Mouse (Mus musculus) heart, adult 8-10 months (tissue): ENCODE results near the gene Gcgr. TPM values are rescaled to one million over a fixed set of nuclear protein-coding genes. Genes with fewer than 3 reads are reported as not detected.
"Not testable (repeated sequence)": the region's sequence is repeated elsewhere in the genome, so short reads cannot be mapped to it uniquely, and the experiment has no call there.

ENCODE experiments used
- DNase-seq: peaks from one replicate; pipeline ENCODE4 v3.0.0; 2022; ENCODE audit warnings: low spot score
- total RNA-seq, 4 experiments: library from RNA; stranded (reverse); gene quantifications; 2 replicates each; pipeline ENCODE4 v1.2.4; 2022

The Gcgr gene
- total RNA-seq, 4 experiments from 2014 or later, result 0.69 to 1.0 (median 0.78) TPM

DNA sequence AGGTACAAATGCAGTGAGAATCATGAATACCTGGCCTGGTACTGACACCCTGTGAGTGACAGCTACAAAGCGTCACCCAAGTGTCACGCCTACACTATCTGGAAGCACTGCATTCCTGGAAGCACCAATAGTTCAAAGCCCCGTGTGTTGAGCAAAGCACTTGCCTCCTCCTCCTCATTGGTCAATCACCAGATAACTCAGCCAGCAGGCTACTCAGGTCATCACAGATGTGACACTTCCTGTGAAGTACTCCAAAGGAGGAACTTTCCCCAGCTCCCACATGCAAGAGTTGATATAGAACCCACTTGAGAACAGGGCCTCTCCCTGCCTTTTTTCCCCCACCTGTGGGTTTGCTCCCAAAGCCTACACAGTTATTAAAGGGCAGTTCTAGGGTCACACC is 40.6 kb downstream of the Gcgr start:
- DNase-seq, result no peak

DNA sequence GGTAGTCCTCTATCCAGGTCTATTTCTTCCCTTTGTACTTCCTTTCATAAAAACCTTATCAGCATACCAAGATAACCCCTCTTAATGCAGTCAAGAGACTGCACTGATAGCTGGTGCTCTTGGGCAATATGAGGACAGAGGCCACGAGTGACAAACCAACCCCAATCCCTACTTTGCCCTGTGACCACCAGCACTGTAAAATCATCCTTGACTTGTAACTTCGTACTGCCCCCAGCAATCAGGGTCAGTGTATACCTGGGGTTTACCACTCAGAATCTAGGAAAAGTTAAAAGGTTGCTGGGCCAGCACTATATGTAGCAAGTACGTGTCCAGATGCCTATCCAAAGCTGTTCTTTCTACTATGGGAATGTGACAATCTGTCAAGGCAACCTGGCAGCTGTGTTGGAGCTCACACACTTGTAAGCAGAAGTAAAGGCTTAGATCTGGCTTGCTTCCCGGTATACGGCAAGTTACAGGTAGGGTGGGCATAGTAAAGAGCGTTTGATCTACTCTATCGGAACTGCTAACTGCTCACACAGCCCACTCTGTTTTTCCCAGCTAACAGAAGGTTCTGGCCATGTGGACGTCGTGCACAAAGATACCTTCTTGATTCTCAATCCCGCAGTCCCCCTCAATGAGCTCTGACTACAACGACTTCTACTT is 41.4 kb downstream of the Gcgr start:
- DNase-seq, result no peak

DNA sequence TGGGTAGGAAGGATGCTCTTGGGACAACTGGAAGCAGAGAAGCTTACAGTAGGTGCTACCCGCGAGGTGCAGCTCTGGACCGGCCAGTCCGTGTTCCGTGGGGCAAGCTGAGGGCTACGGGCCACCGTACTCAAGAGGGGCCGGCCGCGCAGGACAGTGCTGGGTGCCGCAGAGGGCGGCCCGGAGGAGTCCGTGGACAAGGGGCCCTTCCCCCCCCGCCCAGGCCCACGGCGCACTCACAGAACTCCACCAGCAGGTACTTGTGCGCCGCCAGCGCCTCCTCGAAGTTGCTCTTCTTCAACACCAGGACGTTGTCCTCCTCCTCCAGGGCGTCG is 41.9 kb downstream of the Gcgr start:
- no peak for DNase-seq

DNA sequence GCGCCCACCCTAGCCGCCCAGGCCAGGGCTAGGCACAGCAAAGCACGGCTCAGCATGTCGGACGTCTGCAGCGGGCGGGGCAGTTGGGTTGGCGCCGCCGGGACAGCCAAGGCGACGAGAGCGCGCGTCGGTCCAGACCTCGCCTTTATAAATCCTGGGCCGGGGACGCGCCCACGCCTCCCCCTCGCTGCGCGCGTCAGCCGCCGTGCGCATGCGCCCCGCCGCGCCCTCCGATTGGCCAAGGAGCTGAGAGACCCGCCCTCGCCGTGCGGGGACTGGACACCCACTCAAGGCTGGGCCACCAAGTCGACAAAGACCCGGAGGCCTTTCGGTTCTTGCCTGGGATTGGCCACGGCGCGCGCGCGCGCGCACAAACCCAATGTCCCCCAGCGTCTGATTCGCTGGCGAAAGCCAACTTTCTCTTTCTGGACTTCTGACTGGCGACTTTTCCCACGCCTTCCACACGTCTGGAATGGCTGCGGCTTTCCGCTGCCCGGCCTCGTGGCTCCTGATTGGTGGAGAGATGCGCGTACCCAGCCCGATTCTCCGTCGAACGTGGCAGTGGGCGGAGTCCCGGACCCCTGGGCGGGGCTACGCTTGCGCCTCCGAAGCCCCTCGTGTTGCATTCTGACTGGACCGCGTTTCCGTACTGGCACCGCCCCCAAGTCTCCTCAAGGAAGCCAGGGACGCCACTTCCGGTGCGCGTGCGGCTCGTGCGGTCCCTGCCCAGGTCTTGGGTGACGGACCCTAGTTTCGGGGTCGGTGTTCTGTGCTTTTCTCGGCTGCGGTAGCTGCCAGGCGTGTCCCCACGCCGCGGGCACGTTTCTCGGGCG is 42.5 kb downstream of the Gcgr start, which contains the start of gene P4hb:
Gene P4hb, minus strand, starts transcription at position 502 of the 833 bp plus-strand sequence.
- peak; percentile 100 for DNase-seq

DNA sequence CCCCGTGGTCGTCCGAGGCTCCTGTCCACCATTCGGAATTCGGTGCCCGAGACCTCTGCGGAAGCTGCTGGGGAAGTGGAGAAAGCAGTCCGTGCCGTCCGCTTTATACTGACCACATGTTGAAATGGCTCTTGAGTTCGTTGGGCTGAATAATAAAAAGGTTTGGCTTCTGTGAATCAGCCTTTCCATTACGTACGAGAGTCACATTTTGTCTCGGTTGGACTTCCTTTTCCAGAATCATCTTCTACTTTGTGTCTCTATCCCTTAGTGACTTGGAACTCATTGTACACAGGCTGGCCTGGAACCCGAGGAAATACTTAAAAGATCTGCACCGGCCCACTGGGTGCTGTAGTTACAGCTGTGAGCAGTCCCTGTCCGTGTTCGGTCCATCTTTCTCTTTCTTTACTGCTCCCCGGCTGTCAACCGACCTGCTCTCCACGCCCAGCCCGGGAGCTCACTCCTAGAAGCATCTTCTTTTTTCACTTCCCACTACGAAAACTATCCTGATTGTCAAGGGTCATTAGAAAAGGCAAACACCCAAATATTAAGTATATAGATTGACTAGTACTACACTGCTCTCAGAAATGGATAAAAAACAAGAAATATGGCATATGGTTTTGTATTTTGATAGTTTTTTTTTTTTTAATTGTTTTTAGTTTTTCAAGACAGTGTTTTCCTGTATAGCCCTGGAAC is 43.2 kb downstream of the Gcgr start:
- no peak for DNase-seq

DNA sequence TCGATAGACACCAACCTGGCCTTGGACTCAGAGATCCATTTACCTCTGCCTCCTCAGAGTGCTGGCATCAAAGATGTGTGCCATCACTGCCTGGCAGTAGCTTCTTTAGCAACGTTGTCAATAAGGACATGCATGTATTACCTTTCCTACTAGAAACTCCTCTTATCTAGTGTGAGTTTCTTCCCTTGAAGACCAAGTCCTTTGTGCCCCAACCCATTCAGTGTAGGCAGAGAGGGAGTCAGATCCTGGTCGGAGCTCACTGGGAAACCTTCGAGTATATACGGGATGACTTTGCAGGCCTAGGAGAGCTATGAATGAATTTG is 43.7 kb downstream of the Gcgr start:
- no peak for DNase-seq

DNA sequence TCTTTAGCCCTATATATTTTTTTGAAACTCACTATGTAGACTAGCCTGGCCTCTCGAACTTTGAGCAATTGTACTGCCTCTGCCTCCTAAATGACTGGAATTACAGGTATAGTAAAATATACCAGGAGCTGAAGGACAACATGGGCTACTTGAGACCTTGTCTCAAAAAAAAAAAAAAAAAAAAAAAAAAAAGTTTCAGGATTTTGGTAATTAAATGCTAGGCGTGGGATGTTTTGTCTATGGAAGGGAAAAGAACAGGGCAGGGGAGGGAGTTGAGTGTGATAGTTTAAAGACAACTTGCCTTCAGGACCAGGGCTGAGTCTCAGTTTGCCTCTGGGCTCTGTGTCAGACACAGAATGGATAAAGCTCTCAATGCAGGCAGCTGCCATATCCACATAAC is 44.5 kb downstream of the Gcgr start:
- DNase-seq, result no peak

DNA sequence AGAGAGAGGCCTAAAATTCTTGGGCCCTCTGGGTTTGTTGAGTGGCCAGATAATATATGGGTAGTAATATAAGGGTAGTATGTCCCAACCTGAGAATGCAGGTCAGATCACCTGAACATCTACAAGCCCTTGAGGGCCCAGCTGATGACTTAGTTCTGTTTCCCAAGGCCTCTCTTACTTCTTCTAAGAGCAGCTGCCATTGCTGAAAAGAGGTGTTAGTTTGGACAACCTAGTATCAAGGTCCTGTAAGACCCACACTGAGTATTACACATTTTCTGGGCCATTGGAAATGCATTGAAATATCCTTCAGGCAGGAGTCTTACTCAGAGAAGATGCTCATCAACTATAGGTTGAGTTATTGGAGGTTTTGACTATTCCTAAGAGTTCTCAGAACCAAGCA is 45.4 kb downstream of the Gcgr start:
- DNase-seq, result no peak

DNA sequence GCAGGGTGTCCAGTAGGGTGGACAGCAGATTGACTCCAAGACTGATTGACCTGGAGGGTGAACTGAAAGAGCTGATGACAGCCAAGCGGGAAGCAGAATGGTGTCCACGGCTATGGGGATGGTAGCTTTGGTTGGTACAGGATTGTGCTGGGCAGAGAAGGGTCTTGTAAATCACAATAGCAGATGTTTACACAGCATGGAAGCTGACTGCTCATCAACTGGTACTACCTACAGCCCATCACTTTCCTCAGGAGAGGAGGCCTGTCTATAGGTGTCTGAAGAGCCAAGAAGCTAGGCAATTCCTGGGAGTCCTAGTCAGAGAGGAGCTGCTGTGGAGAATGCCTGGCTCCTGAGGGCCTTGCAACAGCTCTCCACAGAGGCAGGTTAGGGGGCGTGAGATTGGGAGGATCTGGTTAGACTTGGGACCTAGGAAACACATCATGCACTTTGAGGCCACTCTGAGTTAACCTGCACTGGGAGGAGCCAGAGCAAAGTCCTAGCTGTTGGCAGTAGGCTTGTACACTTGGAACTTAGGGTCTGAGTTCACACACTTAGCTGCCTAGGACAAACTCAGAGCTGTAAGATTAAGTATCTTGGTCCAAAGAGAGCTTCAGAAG is 46.0 kb downstream of the Gcgr start:
- no peak for DNase-seq

DNA sequence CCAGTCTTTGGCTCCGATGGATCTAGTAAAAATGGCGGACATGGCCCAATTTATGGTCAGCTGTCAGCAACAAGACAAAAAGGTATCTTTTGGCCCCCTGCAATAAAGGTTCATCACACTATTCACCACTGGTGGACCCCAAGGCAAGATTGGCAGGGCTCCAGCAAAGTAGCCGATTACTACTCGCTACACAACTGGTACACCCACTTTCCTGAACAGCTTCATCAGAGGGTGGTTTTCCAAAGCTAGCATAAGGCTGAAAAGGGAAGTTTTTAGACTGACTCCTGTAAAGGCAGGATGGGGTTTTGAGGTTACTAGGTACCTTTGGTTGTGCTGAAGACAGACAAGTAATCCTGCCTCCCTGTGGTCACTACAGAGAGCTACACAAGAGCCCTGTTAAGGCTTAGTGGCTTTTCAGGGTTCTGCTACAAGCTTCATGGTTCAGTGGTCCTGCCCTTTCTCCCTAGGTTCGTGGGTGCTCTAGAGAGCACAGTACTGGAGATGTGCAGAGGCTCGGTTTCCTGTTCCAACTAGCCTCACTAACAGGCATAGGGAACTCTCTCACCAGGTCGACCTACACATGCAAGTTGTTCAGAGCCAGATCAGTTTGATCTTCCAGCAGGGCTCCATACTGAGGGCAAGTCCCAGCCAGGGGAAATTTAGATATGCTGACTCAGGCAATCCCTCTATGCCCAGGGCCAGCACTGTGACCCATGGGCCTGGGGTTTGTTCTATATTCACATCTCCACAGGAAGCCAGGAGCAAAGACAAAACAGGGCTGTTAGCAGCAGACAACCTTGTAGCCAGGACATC is 46.9 kb downstream of the Gcgr start:
- DNase-seq, result no peak

DNA sequence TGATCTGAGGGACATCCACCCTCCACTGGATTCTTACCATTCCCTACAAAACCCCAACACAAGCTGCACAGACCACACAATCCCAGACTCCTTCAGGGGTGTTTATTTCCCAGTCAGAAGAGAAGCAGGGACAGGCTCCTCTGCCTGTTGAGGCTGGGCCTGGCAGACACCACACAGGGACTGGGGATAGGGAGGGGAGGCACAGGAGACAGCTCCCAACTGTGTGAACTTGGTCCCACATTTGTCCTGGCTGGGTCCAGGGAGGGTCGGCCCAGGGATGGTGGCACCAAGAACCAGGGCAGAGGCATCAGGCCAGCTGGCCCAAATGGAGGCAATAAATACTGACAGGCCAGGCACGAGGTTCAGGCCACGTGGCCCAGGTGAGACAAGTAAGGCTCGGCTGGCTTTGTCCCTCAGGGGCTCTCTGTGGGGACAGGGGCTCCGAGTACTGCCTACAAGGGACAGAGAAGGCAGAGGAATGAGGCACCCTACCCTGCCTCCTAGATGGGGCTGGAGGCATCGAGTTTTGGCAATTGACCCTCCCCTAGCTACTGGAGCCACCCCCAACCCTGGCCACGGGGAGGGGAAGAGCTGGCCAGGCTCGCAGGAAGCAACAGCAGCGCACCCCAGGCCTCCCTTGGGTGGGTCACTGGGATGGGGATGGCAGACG is 47.7 kb downstream of the Gcgr start:
- no peak for DNase-seq

DNA sequence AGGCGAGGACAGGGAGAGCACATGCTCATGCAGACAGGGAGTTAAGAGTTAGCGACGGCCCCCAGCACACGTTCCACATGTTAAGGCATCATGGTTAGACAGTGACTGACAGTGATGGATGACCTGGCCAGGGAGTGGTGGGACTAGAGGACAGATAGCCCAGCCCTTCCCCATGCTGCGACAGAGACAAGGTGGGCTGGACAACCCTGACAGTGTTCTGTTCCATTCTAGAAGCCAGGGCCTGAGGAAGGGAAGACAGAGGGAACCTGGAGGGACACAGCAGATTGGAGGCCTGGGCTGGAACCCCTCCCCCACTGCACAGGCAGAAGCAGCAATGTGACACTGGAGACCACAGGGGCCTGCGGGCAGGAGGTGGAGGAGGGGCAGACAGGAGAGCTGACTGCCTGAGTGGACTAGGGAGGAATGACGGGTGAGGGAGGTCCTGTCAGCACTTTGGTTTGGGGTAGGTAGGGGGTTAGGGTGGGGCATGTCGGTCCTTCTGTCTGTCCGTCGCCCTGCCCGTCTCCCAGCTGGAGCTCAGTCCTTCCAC is 48.3 kb downstream of the Gcgr start:
- DNase-seq, result no peak

DNA sequence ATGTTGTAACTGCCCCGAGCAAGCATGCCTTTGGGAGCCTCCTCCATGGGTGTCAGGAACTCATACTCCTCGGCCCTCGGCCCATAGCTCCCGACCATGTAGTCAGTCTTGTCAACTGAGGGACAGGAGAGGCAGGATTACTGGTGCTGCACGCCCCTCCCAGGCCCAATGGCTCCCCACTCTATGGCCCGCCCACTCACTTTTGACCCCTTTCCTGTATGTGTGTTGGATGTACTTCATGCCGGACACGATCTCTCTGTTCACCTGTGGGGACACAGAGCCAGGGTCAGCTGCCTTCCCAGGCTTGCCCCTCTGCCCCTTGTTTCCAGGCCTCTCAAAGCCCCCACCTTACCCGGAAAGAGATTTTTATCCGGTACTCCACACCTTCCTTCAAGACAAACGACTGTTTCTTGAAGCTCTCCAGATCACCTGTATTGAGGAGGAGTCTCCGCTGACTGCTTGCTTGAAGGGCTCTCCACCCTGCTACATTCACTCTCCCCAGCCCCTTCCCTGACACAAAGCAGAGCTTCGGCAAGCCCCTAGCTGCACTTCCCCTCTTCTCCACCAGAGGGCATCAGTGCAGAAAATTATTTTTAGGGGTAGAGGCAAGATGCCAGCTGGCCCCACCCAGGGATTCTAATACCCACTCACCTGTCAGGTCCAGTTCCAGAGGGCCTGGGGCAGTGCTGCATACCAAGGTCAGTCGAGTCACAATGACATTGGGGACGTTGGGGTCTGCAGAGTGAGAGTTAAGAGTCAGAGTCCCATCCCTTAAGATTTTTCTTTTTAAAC is 49.0 kb downstream of the Gcgr start:
- peak; percentile 77 for DNase-seq

DNA sequence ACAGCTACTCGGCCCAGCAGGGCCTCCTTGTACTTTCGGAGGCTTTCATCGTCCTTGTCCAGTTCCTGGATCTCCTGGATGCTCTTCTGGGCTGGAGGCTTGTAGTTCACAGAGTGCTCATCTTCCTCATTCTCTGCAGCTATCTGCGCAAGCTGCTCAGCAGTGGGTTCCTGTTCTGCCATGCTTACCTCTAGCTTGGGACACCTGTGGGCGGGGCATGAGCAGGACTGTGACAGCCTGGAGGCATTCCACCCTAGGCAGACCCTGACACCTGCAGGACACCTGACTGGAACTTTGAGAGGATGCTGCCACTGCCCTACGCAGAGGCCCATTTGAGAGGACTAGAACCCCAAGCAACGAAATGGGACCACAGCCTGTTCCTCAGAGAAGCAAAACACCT is 49.7 kb downstream of the Gcgr start:
- DNase-seq, result no peak

DNA sequence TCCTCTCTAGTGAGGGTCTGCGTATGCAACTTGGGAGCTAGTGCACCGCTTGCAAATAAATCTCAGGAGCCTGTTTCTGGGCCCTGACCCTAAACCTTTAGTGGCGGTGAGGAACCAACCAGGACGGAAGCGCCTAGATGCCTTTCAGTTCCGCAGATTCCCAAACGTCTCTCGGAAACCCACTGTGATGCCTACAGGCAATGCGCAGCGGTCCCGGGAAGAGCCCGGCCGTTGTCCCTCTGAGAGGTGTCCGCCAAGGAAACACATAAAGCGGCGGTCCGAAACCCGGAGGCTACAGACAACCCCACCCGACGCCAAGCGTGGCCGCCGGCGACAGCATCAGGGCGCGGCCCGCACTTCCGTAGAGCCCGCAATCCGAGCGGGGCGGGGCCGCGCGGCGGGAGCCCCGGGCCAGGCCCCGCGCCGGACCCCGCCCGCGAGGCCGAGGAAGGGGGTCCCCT is 50.4 kb downstream of the Gcgr start:
- no peak for DNase-seq

DNA sequence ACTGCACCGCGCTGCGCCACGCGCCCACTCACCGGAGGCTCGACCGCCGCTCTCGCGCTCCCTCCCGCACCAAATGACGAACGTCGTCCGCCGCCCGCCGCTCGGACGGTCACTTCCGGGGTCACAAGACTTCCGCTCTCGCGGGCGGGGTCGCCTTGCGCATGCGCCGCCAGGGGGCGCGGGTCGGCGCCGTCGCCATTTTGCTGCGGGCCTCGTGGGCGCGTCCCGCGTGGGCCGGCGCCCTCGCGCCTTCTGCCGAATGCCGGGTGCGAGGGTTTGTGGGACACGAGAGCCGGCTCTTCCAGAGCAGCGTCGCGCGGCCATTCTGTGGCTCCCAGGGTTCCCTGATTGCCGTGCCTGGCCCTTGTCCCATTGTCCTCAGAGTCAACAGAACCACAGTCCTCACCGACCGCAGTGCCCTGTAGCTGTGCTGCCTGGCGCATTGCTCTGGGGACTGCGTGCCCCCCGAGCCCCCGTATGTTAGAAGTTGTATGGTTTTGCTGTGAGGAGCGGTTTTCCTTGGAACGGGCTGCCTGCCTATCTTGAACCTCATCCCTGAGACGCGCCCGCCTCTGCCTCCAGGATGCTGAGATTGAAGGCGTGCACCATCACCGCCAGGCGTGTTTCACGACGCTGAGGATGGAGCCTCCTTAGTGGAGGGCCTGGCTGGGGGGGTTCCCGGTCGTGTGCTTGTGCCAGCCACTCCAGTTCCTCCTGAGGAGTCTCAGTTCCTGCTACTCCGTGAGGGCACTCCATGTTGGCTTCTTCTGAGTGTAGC is 51.2 kb downstream of the Gcgr start, which contains the start of gene Arhgdia:
Gene Arhgdia, minus strand, starts transcription at position 135 of the 778 bp plus-strand sequence.
- peak; percentile 89 for DNase-seq

DNA sequence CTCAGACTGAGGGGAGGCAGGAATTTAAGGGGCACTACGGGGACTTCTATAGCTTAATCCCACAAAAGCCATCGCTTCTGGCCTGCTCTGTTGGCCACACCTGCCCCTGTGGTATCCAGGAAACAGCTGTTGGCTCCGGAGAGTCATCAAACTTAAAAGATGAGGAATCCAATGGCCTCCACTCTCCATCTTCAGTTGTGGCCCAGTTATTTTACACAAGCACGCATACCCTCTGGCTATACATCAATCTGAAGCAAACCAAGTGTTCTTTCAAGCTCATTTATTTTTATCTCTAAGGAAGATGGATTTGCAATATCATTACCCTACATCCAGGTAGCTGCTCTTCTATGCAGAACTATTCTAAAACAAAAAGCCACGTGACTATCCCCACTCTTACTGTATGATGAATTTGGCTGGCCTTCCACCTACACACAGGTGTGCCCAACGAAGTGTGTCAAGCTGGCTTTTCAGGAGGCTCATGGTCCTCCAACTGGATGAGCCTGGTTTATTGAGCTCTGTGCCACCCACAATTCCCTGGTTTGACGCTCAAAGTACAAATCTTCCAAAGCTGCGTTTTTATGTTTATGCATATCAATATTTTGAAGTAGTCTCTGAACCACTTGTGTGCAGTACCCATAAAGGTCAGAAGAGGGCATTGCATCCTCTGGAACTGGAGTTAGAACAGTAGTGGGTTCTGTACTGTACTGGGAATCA is 51.9 kb downstream of the Gcgr start:
- DNase-seq, result no peak

DNA sequence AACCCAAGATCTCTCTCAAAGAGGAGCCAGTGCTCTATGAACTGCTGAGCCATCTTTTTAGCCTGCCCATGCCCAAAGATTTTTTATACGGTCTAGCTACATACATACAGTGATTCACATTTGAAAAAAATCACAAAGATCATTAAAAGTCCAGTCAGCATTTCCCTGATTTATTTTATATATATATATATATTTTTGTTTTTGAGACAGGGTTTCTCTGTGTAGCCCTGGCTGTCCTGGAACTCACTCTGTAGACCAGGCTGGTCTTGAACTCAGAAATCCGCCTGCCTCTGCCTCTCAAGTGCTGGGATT is 52.4 kb downstream of the Gcgr start:
- not testable (repeated sequence) for DNase-seq
